Mouse (Mus musculus) inflammation-experienced regulatory T-cells, adult 6 months (primary cell): ENCODE data around the gene Cep55. TPM values are rescaled to one million over a fixed set of nuclear protein-coding genes. Genes with fewer than 3 reads are reported as not detected.

Experiments used
- ATAC-seq: one replicate; pipeline ENCODE4 v1.8.0; 2017
- polyA plus RNA-seq, 3 experiments: library from polyadenylated mRNA; unstranded; fragments of 100-300 nt; shearing (Covaris generic); gene quantifications; one replicate each; pipeline ENCODE4 v1.2.1; 2017

Gene Cep55
- polyA plus RNA-seq, 3 experiments from 2014 or later, result 2.7 to 34.6 (median 3.6) TPM

DNA sequence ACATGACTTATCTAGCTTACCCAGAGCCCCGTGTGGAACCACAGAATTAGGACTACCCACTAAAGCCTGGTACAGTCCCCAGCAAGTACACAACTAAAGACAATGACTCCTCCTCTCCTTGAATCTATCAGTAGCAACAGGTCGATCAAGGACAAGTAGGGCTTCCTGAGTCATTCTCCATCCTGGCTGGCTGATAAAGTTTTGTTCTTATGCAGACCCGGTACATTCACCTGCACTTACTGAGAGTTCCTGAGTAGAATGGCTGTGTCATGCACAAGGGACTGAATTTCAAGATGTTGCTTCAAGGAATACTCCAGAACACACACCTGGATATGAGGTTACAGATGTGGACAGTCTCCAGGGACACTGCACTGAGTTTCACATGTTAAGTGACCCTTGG, 9.6 kb upstream of the Cep55 start:
- ATAC-seq, result no peak

DNA sequence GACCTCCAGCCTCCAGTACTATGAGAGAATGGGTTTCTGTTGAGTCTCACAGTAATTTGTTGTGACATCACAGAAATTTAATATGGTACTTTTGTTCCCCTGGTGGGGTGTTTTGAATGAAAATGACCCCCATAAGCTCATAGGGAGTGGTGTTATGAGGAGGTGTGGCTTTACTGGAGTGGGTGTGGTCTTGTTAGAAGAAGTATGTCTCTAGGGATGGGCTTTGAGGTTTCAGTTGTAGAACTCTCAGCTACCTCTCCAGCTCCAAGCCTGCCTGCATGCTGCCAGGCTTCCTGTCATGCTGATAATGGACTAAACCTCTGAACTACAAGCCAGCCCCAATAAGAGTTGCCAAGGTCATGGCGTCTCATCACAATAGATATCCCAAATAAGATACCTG, 5.1 kb upstream of the Cep55 start:
- ATAC-seq, result no peak

DNA sequence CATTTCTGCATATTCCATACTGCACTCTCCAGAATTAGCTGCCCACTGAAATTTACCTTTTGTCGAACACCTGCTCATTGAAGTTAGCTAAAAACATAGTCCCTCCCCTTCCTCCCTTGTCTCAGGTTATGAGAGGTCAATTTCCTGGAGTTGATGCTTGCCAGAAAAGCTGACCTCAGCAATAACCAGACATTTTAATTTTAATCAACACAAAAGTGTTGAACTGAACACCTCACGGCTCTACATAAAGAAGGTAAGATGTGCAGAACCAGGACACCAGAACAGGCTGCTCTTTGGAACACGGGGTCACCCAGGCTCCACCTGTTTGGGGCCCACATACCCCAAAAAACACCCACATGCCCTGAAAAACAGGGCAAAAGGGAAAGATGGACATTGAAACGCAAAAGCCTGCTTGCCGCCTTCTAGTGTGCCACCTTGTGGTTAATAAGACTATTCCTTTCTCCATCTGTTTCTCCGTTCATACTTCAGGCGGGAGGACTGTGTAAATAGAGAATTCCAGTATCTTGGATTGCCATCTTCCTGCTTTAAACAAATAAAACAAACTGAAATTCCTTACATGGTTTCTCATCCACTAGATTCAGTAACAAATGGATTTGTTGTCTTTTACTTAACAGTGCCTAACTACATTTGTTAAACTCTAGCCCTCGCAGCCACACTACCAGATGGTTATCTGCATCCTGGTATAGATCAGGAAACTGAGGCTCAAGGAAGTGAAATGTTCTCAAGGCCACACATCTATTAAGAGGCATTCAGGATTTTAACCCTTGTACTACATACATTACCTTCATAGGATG, 1.4 kb upstream of the Cep55 start:
- ATAC-seq, result no peak

DNA sequence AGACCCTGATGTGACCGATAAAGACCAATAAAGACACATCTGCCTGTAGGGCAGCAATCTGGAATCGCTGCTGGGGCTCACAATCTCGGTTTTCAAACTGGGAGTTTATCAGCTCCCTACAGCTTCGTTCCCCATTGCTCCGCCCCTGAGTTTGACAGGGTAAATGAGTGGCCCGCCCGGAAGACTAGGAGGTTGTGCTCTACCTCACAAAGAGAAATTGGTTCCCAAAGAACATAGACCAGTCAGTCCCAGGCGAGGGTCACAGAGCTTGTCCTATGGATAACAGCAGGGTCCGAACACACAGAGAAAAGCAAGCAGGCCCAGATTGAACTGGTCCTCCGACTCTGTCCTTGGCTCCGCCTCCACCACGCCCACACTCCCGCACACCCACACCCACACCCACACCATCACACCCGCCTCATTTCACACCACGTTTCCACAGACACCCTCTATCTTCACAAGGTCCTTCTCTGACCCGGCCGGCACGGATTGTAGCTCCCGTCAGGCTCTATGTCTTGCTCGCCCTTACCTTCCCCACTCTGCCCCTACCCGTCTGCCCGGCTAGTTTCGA, 577 bp upstream of the Cep55 start:
- peak; percentile 65 for ATAC-seq

DNA sequence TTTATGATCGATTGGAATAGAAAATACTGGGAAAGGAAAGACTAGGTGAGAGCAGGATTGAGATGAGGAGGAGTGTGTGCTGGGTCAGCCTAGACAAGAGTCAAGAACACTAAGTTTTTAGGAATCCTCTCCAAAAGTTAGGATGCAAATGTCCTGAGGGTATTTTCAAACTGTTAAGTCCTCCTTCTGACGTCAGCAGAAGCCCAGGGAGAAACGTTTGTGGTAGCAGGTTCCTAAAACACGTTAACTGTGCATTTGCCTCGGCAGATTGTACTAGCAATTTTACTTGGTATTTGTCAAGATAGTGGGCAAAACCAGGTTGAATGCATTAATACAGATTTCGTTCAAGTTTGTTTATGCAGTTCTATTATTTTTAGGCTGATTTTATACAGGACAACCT, 987 bp downstream of the Cep55 start:
- ATAC-seq, result no peak

DNA sequence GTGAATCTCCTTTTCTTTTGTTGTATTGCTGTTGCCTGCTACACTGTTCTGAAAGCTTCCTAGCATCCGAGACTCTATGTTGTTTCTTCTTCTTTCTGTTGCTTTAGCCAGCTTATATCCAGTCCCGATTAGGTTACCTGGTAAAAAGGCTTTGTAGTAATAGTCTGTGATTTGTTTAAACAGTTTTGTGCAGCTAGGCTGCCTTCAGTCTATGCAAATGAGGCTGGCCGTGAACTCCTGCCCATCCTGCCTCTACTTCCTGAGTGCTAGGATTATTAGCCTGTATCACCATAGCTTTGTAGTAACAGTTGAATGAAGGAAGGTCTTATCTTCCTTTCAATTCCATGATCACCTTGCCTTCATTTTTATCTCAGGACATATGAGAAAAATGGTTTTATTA, 1.5 kb downstream of the Cep55 start:
- no peak for ATAC-seq

DNA sequence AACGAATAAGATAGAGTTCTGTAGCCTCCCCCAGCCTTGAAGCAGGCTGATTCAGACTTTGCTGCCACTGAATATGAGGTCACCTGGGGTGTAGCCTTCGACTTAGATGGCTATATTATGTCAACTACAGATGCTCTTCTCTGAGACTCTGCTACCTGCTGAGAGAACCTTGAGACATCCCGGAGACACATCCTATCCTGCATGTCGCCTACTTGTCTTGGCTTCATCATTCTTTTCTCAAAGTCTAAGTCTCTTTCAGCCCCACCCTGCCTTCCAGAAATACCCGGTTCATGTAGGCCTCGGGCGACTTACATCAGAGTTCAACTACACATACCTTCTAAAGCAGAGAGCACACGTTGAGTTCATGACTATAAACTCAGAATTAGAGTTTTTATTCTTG, 2.1 kb downstream of the Cep55 start:
- ATAC-seq, result no peak

DNA sequence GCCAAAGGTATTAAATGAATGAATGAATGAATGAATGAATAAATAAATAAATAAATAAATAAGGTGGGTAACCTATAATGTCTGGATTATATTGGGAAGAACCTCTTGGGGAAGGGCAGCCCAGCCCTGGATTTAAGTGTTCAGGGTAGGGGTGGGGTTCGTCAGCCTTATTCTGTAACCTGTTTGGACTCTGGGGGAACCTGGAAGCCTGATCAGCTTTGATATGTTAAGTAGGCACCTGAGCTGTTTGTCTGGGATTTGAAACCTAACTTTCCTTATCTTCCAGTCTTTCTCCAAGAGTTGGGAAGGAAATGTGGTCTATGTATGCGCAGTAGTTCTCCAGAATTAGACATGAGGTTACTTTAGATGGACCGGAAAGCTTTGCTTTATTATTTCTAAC, 8.4 kb downstream of the Cep55 start:
- no peak for ATAC-seq

DNA sequence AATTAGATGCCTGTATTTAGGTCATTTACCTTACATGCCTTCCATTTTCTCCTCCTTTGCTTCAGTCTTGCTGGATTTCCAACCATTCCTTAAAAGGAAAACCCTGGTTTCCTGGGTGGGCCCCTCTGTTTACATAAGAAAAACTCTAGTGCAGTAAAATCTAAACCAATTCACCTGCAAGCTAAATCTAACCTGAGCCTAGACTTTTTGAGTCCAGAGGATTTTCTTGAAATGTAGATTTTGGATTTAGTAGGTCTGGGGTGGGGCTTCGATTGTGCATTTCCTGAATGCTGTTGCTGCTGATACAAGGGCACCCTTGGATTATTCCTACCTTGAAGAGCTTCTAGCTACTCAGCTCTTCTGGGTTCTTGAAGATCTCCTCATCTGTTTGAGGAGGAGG, 9.2 kb downstream of the Cep55 start:
- no peak for ATAC-seq

DNA sequence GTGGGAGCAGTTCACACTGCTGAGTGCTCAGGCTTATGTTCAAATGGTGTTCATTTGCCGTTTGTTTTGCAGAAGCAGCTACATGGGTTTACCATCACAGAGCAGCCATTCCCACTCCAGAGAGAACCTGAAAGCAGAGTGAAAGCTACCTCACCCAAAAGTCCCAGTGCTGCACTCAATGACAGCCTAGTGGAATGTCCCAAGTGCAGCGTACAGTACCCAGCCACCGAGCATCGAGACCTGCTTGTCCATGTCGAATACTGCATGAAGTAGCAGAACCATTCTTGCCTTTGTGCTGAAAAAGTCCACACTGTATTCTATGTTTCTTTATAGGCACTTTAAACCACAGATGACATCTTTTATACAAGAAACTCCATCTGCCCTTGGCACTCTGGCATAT, 18.4 kb downstream of the Cep55 start:
- no peak for ATAC-seq

DNA sequence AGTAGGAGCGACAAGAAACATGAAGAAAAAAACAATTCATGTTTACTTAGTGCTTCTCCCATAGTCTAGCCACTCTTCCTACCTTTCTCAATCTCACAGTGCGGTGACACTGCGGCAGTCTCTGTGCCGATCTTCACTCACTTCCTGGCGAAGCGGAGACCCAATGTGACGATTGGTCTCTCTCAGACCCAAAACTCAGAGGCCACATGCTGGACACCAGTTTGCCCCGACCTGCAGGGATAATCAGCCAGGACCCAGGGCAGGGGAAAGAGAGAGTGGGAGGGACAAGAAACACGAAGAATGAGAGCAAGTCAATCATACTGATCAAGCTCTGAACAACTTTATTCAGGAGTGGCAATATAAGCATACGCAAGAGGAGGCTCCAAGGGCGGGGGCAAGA, 20.2 kb downstream of the Cep55 start:
- no peak for ATAC-seq

DNA sequence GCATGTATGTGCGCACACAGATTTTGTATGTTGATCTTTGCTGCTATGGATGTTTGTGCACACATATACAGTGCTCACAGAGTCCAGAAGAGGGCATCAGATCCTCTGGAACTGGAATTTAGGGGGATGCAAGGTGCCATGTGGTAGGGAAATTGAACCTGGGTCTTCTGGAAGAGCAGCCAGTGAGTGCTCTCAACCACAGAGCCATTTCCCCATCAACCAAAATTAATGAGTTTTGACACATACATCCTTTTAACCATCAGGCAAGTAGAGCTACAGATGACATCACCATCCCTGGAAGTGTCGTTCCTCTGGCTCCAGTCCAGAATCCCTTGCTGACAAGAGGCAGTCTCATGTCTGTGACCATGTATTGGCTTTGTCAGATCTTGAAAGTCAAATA, 21.4 kb downstream of the Cep55 start:
- no peak for ATAC-seq

DNA sequence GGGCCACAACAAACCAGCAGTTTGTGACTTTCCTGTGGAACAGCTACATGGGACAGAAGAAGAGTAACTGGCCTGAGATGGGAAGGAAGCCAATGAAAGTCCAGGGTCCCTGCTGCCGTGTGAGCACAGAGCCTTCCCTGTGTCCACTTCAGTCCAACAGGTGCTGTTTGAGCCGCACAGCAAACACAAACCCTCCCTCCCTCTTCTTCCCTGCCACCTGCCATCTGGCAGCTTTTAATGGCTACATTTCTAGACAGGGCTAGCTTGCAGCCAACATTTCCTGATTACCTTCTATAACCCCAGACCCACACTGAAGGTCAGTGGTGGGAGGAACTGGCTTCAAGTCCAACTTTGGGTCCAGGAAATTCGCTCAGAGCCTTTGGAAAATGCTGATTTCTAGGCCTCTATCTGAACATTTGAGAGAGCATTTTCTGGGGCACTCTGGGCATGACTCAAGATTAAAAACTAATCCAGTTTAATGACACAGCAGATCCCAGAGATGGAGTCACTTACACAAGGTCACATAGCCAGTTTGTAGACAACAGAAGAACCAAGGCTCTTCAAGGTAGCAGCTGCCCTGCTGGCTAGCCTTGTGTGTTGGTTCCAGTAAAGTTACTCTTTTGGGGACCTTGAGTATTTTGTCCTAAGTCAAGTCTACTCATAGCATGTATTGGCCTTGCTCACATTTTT, 23.2 kb downstream of the Cep55 start:
- no peak for ATAC-seq

DNA sequence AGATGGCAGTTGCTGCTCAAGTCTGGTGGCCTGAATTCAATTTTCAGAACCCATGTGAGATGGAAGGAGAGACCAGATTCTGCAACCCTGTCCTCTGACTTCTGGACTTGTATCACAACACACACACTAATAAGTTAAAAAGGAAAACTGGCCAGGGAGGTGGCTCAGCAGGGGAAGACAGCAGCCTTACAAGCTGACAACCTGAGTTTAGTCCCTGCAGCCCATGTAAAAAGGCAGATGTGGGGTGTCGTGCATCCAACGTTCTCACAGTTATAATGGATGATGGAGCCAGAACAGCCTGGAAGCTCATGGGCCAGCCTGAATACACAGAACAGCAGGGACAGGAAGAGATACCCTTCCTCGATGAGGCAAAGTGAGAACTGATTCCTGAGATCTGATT, 26.6 kb downstream of the Cep55 start:
- ATAC-seq, result no peak

DNA sequence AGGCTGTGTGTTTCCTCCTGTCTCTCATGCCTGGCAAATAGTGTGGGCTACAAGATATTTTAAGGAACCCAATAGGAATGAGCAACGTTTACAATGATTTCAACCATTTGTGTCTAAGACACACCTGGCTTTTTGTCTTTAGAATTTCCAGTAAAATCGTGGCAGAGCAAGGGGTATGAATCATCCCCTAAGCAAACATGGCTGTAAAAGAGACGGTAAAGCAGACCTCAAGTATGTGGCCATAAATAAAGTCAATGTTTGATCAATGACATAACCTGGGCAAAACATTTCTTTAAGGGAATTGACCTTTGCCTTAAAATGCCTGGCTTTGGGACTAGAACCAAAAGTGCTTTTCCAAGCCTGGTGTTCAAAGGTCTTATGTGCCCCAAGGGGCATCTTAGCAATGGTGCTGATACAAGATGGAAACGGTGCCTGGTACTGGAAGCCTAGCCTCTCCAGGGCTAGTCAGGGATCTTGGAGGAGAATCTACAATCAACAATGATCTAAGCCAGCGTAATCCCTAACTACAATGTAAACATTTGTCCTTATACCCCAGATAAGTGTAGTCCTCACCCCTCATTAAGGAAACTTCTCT, 28.2 kb downstream of the Cep55 start:
- no peak for ATAC-seq

DNA sequence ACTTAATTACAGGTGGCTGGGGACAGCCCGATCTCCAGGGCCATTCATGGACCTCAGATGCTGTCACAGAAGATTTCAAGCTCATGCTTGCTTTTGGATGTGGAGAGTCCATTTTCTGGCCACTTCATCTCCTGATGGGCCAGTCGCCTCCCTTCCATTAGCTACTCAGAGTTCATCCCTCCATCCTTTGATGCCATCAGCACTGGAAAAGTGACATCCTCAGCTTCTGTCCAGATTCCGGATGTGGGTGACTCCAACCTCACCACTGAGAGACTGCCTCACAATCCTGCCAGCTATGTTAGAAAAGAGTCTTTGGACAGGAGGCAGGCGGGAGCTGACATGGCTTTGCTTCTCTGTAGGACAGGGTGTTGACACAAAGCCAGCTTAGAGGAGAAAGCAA, 31.0 kb downstream of the Cep55 start:
- ATAC-seq, result no peak

DNA sequence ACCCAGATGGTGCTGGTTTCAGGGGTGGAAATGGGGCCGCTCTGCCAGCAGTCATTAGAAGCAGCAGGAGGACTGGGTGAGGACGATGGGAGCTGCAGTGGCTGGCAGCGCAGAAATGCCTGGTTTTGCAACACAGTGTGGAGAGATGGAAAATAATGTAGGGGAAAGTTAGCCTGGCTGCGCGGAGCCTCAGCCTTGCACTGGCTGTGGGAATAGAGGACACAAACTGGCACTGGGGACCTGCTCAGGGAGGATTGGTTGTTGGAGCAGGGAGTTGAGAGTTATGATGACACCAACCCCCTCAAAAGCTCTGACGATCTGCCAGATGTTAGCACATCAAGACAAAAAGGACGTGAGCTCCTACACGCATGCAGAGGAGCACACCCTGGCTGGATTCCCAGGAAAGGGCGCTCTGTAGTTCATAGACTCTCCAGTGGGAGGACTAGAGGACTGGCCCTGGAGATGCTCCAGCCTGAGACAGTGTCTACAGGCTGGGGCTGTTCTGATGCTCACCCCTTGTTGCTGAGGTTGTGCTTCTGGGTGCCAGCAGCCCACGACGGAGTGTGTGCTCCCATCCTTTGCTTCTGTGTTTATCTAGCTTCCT, 32.2 kb downstream of the Cep55 start:
- ATAC-seq, result no peak

DNA sequence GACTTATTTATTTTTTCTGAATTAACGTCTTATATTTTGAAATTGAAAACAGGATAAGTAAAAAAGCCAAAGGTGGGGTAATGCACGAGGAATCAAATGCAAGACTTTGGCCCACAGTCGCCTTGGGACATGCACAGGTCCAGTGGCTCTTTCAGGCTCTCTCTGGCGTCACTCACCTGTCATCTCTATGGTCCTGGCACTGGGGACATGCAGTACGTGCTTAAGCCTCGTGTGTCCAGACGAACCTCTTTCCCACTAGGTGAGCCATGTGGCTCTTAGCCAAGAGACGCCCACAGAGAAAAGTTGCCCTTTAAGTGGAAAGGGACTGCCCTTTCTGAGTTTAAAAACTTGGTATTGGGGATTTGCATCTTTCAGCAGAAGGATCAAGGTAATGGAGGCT, 34.5 kb downstream of the Cep55 start:
- no peak for ATAC-seq

DNA sequence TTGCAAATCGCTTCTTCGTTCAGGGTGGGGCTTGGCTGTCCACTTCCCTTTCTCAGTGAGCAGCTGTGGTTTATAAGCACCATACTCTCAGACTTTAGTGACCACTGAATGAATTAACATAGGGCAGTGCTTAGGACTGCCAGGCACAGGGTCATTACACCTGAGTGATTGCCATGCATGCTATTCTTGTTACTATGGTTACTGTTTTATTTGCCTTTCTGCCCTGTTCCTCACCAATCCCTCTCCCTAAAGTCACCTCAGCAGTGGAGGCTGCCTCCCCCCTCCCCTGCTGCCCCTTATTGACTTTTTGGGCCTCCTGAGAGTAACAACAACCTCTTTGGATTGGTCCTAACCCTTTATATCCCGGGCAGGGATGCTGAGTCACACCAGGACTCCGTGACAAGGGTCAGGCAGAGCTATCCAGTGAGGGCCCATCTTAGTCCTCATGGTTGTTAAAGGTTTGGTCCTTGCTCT, 36.7 kb downstream of the Cep55 start:
- ATAC-seq, result no peak

DNA sequence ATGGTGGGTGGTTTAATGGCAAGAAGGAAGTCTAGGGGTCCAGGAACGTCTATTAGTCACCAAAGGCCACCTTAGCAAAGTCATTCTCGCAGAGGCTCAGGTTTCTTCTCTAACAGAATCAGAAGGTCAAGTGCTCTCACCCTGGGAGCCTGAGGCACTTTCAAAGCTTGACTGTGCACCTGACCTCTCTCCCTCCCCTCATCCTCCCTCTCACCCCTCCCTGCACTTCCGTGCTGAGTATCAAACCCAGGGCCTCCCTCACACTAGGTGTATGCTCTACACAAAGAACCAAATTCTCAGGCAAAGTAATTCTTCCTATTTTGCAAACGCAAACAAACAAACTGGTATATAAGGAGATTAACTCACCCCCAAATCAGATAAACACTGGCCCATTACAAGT, 41.4 kb downstream of the Cep55 start:
- ATAC-seq, result no peak

DNA sequence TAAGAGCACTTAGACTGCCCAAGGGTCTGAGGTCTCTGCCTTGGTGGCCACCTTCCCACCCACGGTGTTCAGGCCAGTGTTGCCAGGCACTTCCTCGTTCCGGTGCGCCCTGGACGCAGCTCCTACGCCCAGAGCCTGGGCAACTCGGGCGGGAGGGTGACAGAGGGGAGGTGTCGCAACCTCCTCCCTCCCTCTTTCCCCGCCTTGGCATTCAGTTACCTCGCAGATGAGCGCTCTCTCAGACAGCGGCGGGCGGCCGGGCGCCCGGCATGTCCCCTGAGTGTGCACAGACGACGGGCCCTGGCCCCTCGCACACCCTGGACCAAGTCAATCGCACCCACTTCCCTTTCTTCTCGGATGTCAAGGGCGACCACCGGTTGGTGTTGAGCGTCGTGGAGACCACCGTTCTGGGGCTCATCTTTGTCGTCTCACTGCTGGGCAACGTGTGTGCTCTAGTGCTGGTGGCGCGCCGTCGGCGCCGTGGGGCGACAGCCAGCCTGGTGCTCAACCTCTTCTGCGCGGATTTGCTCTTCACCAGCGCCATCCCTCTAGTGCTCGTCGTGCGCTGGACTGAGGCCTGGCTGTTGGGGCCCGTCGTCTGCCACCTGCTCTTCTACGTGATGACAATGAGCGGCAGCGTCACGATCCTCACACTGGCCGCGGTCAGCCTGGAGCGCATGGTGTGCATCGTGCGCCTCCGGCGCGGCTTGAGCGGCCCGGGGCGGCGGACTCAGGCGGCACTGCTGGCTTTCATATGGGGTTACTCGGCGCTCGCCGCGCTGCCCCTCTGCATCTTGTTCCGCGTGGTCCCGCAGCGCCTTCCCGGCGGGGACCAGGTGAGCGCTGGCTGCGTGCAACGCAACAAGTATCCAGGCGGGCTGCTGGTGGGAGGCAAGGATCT, 42.3 kb downstream of the Cep55 start, which contains the start of gene Ffar4:
Gene Ffar4 (plus strand): TSS at position 214 of the 901 bp plus-strand sequence.
- no peak for ATAC-seq

DNA sequence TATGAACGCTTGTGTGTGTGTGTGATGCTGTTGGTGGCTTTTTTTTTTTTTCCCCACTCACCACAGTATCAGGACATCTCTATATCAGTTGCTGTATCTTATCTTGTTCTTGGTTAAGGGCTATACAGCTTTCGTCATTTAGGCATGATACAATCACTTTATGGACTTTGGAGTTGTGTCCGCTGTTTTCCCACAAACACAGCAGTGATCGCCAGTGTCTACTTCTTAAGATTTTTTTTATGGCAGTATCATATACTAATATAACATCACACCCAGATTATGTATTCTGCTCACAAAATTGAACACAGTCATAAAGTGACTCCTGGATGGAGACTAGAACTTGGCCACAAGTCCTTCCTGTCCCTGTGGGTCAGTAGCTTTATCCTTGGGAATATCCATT, 53.1 kb downstream of the Cep55 start:
- ATAC-seq, result no peak
